Comparison of ENCODE assay signal across 34 mouse cellular contexts in the genomic region with DNA sequence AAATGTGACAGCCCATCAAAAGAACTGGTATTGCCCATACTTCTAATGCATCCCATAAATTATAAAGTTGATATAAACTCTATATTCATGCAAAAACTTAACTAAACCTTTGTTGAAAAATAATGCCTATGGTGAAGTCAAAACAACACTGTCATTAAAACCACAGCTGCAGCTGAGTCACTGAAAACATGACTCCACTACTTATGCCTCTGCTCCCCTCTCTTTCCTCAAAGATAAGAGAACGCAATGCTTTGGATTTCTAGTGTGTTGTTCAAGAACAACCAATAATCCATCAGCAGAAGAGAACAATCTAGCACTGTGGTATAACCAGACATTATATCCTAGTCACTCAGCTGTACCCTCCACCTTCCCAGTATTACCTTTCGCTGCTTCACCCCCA. TPM values are rescaled to one million over a fixed set of nuclear protein-coding genes. Genes with fewer than 3 reads are reported as not detected.
"Had no signal": no experiment of that assay in that cellular context is flagged by ENCODE, and none has a peak within 500 bp of the region (broad histone marks: within the 10 kb centered on the region; RNA-seq: fewer than 3 reads in every experiment).

No protein-coding gene starts in this region.

- H3K9ac ChIP-seq: heart, embryonic 13.5 days; heart, embryonic 15.5 days; hindbrain, embryonic 13.5 days; hindbrain, embryonic 15.5 days; kidney, embryonic 15.5 days; limb, embryonic 13.5 days; limb, embryonic 15.5 days; liver, embryonic 12.5 days had no signal

- H3K4me1 ChIP-seq: heart, embryonic 13.5 days; heart, embryonic 15.5 days; hindbrain, embryonic 10.5 days; hindbrain, embryonic 13.5 days; hindbrain, embryonic 15.5 days; kidney, embryonic 15.5 days; limb, embryonic 13.5 days; limb, embryonic 15.5 days; liver, embryonic 12.5 days had no signal

- H3K27ac ChIP-seq: heart, adult 2 months; heart, embryonic 13.5 days; heart, embryonic 15.5 days; hindbrain, embryonic 10.5 days; hindbrain, embryonic 13.5 days; hindbrain, embryonic 15.5 days; hindbrain, postnatal 0 days; kidney, embryonic 15.5 days; kidney, postnatal 0 days; limb, embryonic 13.5 days; limb, embryonic 15.5 days; liver, embryonic 12.5 days had no signal

- H3K4me3 ChIP-seq: heart, adult 2 months; heart, embryonic 13.5 days; heart, embryonic 15.5 days; hindbrain, embryonic 10.5 days; hindbrain, embryonic 13.5 days; hindbrain, embryonic 15.5 days; kidney, embryonic 15.5 days; limb, embryonic 13.5 days; limb, embryonic 15.5 days; liver, embryonic 12.5 days had no signal

- H3K4me2 ChIP-seq: heart, embryonic 11.5 days; heart, embryonic 13.5 days; heart, embryonic 15.5 days; hindbrain, embryonic 13.5 days; hindbrain, embryonic 15.5 days; kidney, embryonic 15.5 days; limb, embryonic 13.5 days; limb, embryonic 15.5 days; liver, embryonic 12.5 days had no signal

- H3K9me3 ChIP-seq: heart, embryonic 13.5 days; heart, embryonic 15.5 days; hindbrain, embryonic 10.5 days; hindbrain, embryonic 13.5 days; hindbrain, embryonic 15.5 days; kidney, embryonic 15.5 days; limb, embryonic 13.5 days; limb, embryonic 15.5 days; liver, embryonic 12.5 days had no signal

- H3K27me3 ChIP-seq: heart, embryonic 13.5 days; heart, embryonic 15.5 days; hindbrain, embryonic 13.5 days; hindbrain, embryonic 15.5 days; kidney, embryonic 15.5 days; limb, embryonic 13.5 days; limb, embryonic 15.5 days; liver, embryonic 12.5 days had no signal

- DNase-seq: gastrocnemius, postnatal 14 days; gastrocnemius, postnatal 36 days; heart, adult 11 months; heart, adult 2 months; heart, postnatal 14 days; heart, postnatal 4 days; kidney, adult 11 months; kidney, adult 2 months; kidney, adult 9 months; kidney, postnatal 14 days; kidney, postnatal 36 days; layer of hippocampus, adult 9-11 months; layer of hippocampus, postnatal 36 days; left cerebral cortex, postnatal 4 days had no signal

- ATAC-seq: hindbrain, postnatal 0 days; intestine, embryonic 16.5 days; liver, embryonic 12.5 days had no signal

RNA-seq across cellular contexts. Expression of a gene that starts 8.0 kb away (rescaled TPM):
- total RNA-seq: gastrocnemius, adult 18-20 months; gastrocnemius, adult 8-10 months; gastrocnemius, postnatal 14 days; gastrocnemius, postnatal 36 days; heart, adult 2 months; heart, postnatal 14 days; heart, postnatal 4 days; layer of hippocampus, adult 8-10 months; layer of hippocampus, postnatal 14 days; liver, adult 2 months had no signal
- polyA plus RNA-seq: heart, embryonic 11.5 days; heart, embryonic 13.5 days; heart, postnatal 0 days; hindbrain, embryonic 10.5 days; intestine, embryonic 14.5 days; liver, embryonic 12.5 days had no signal
